Mouse (Mus musculus) small intestine, adult 2 months (tissue): ENCODE measurements around the gene Ak2.

Experiments used
- CTCF ChIP-seq: fragments of 200-500 bp; IDR thresholded peaks from 2 replicates; pipeline ENCODE4 v1.5.1; 2012; ENCODE audit warnings: low read depth, mild to moderate bottlenecking, control low read depth, inconsistent platforms, low read length, moderate library complexity, mixed read lengths; ENCODE audit not compliant: insufficient replicate concordance, insufficient read length; ENCODE audit errors: extremely low read depth
- POLR2A ChIP-seq: fragments of 200-500 bp; IDR thresholded peaks from 2 replicates; pipeline ENCODE4 v1.6.1; 2012; ENCODE audit warnings: low read depth, mild to moderate bottlenecking, control low read depth, inconsistent platforms, low read length, moderate library complexity

DNA sequence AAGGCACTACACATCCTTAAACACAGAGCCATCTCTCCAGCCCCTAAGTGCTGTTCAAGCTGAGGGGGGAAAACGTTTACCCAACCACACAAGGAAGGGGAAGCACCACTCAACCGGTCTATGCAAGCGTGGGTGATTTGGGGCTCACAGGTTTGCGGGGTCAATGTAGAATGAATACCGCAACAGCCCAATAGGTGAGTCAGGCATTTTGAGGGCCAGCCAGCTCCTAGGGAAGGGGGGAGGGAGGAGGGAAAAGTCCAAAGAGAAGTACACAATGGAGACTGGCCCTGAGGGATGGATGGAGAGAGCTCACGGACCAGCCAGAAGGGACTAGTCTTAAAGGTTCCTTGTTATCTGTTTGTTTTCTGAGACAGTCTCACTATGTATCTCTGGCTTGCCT is 32.1 kb downstream of the Ak2 start:
- TF ChIP-seq CTCF = no peak
- TF ChIP-seq POLR2A = no peak
